Mouse (Mus musculus): ENCODE measurements around the gene Lhcgr. TPM values are rescaled to one million over a fixed set of nuclear protein-coding genes. Genes with fewer than 3 reads are reported as not detected.
A peak's percentile ranks its signal among the peaks of the same experiment; 100 is the strongest.

Lhcgr gene
- polyA plus RNA-seq, 1 experiment from 2014 or later: 0.79 TPM

DNA sequence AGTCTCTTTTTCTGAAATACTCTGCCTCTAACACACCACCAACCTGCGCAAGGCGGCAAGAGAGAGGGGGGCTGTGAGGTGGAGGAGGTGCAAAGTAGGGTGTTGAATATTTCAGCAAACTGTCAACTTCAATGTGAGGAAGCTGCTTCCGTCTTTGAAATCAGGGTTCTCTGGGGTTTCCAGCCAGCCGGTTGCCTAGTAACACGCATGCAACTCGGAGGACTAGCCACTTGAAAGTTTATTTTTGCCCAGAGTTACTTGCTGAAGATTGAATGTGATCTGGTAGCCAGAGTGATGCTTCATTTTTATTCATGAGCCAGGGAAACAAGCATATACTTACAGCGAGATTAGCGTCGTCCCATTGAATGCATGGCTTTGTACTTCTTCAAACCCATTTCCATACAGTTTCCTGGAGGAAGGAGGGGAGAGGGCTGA is 33.8 kb downstream of the Lhcgr start:
- Histone ChIP-seq H3K4me1 (ENCODE audit: control insufficient read depth, insufficient read depth, low read length) (peaks cover 16% of the 10 kb centered on the region), H3K27ac (ENCODE audit: low read depth, low read length) (0 out of 2 replicates have a peak overlapping the region, but pooled peaks have one; percentile 41), H3K4me2 (ENCODE audit: low read length) (peak overlapping the region; percentile 21; the same call in 1 of the 2 replicates), H3K4me3 (ENCODE audit: low read depth, low read length) (no peak overlapping the region), H3K36me3 (ENCODE audit: control insufficient read depth, insufficient read depth, low read length) (no peaks in the 10 kb centered on the region), H3K9ac (ENCODE audit: low read length) (no peak overlapping the region), H3K27me3 (replicated peaks; ENCODE audit: control insufficient read depth, insufficient read depth, low read length) (peaks cover 22% of the 10 kb centered on the region), H3K9me3 (replicated peaks; ENCODE audit: control insufficient read depth, low read length) (no peaks in the 10 kb centered on the region)
- DNase-seq (ENCODE audit: low spot score) (peak; percentile 79), ATAC-seq (peak; percentile 73)
- 5% methylated on average over 9 of the region's 9 CpGs for WGBS

DNA sequence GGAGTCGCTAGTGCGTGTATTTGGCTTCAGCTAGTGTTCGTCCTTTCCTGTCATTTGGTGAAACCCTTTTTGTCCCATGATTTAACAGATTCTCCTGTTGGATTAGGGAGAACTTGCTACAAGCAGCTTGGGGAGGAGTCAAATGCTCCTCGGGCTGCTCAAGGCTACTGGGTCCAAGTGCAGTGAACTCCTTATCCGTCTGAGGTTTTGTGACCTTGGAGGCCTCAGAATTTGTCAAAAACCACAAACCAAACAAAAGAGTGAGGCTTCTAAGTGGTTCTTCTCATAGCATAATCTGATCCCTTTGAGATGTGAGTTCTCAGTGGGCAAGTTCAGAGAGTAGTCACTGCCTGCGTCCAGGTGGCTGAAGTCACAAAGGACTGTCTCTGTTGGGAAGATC is 36.0 kb downstream of the Lhcgr start:
- no peak for DNase-seq (ENCODE audit: low spot score)
- H3K4me1 ChIP-seq (ENCODE audit: control insufficient read depth, insufficient read depth, low read length): peaks cover 14% of the 10 kb centered on the region
- no peak for ATAC-seq
- no peaks in the 10 kb centered on the region for H3K9me3 ChIP-seq (replicated peaks; ENCODE audit: control insufficient read depth, low read length)
- no peak overlapping the region for H3K27ac ChIP-seq (ENCODE audit: low read depth, low read length)
- H3K36me3 ChIP-seq (ENCODE audit: control insufficient read depth, insufficient read depth, low read length): no peaks in the 10 kb centered on the region
- H3K9ac ChIP-seq (ENCODE audit: low read length): no peak overlapping the region
- no peak overlapping the region for H3K4me2 ChIP-seq (ENCODE audit: low read length)
- peaks cover 16% of the 10 kb centered on the region for H3K27me3 ChIP-seq (replicated peaks; ENCODE audit: control insufficient read depth, insufficient read depth, low read length)
- WGBS: 77% methylated on average over 6 of the region's 6 CpGs
- H3K4me3 ChIP-seq (ENCODE audit: low read depth, low read length): no peak overlapping the region

DNA sequence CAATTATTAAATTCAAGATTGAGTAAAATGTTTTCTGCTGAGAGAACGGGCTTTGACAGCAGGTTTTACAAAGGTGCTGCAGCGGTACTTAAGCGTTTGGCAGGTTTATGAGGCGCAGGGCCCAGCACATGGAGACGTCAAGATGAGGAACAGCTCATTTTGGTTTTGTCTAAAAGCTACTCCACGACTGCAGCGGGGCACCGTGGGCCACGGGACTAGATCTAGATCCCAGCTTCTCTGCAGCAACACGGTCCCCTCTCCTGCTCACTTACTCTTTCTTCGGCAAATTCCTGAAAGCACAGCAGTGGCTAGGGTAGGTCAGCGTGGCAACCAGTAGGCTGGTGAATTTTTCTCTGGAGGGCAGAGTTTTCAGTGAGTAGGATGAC is 38.3 kb downstream of the Lhcgr start:
- Histone ChIP-seq H3K27me3 (replicated peaks; ENCODE audit: control insufficient read depth, insufficient read depth, low read length) (peaks cover 8% of the 10 kb centered on the region; the same call in 1 of the 2 replicates), H3K9me3 (replicated peaks; ENCODE audit: control insufficient read depth, low read length) (no peaks in the 10 kb centered on the region), H3K27ac (ENCODE audit: low read depth, low read length) (no peak overlapping the region), H3K4me3 (ENCODE audit: low read depth, low read length) (no peak overlapping the region), H3K9ac (ENCODE audit: low read length) (no peak overlapping the region), H3K4me2 (ENCODE audit: low read length) (peak overlapping the region; percentile 20), H3K36me3 (ENCODE audit: control insufficient read depth, insufficient read depth, low read length) (no peaks in the 10 kb centered on the region), H3K4me1 (ENCODE audit: control insufficient read depth, insufficient read depth, low read length) (peaks cover 11% of the 10 kb centered on the region)
- ATAC-seq (0 out of 2 replicates have a peak, but pooled peaks have one; percentile 6), DNase-seq (ENCODE audit: low spot score) (no peak)
- WGBS: 58% methylated on average over 12 of the region's 12 CpGs

DNA sequence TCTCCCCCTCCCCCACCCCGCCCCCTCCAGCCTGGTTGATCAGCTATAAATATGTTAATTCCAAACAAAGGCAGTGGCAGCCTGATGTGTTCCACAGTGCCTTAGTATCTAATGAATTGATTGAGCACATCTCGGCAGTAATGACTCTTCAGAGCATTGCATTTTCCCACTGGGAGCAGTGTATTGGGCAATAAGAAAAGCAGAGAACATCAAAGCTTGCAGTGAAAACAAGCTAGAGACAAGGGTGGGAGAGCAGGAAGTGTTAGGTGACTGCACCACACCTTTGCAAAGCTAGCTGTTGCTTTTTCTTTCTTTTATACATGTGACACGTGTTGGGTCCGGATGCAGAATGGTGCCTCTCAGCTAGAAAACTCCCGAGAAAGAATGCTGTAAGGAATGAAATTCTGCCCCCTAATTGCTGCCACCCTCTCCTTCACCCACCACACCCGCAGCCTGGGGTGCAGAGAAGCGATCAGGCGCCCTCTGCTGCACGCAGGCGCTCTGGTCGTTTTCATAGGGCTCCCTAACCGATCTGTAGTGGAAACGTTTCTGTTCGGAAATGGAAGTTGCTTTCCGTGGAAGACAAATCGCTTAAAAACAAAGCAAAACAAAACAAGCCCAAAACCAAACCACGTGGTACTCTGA is 38.8 kb downstream of the Lhcgr start:
- ATAC-seq: peak; percentile 69
- Histone ChIP-seq H3K4me1 (ENCODE audit: control insufficient read depth, insufficient read depth, low read length) (peaks cover 6% of the 10 kb centered on the region), H3K9me3 (replicated peaks; ENCODE audit: control insufficient read depth, low read length) (no peaks in the 10 kb centered on the region), H3K27ac (ENCODE audit: low read depth, low read length) (no peak overlapping the region), H3K9ac (ENCODE audit: low read length) (no peak overlapping the region), H3K4me3 (ENCODE audit: low read depth, low read length) (no peak overlapping the region), H3K36me3 (ENCODE audit: control insufficient read depth, insufficient read depth, low read length) (no peaks in the 10 kb centered on the region), H3K27me3 (replicated peaks; ENCODE audit: control insufficient read depth, insufficient read depth, low read length) (peaks cover 8% of the 10 kb centered on the region; the same call in 1 of the 2 replicates), H3K4me2 (ENCODE audit: low read length) (peak overlapping the region; percentile 20)
- DNase-seq (ENCODE audit: low spot score): peak; percentile 78
- WGBS: 6% methylated on average over 17 of the region's 17 CpGs

DNA sequence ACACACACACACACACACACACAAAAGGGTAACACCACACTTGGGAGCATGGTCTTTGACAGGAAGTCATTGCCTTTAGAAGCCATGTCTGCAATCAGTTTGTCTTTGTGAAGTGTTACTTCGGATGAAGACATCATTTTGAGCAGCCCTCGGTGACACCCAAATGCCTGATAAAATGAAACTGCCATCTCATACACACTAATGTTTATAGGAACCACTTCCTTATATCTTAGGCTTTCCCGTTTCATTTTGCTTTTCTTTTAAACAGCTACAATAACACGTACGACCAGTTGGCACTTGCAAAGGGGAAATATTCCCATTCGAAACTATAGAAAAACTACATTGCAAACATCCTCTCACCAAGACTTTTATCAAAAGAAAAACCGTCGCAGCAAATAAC is 42.1 kb downstream of the Lhcgr start:
- no peak overlapping the region for H3K4me3 ChIP-seq (ENCODE audit: low read depth, low read length)
- H3K4me2 ChIP-seq (ENCODE audit: low read length): peak overlapping the region; percentile 12; the same call in 1 of the 2 replicates
- no peaks in the 10 kb centered on the region for H3K36me3 ChIP-seq (ENCODE audit: control insufficient read depth, insufficient read depth, low read length)
- DNase-seq (ENCODE audit: low spot score): no peak
- ATAC-seq: no peak
- 49% methylated on average over 8 of the region's 8 CpGs for WGBS
- no peaks in the 10 kb centered on the region for H3K9me3 ChIP-seq (replicated peaks; ENCODE audit: control insufficient read depth, low read length)
- H3K4me1 ChIP-seq (ENCODE audit: control insufficient read depth, insufficient read depth, low read length): peaks cover 4% of the 10 kb centered on the region; the same call in 1 of the 2 replicates
- no peak overlapping the region for H3K9ac ChIP-seq (ENCODE audit: low read length)
- H3K27me3 ChIP-seq (replicated peaks; ENCODE audit: control insufficient read depth, insufficient read depth, low read length): peaks cover 5% of the 10 kb centered on the region; the same call in 1 of the 2 replicates
- no peak overlapping the region for H3K27ac ChIP-seq (ENCODE audit: low read depth, low read length)

DNA sequence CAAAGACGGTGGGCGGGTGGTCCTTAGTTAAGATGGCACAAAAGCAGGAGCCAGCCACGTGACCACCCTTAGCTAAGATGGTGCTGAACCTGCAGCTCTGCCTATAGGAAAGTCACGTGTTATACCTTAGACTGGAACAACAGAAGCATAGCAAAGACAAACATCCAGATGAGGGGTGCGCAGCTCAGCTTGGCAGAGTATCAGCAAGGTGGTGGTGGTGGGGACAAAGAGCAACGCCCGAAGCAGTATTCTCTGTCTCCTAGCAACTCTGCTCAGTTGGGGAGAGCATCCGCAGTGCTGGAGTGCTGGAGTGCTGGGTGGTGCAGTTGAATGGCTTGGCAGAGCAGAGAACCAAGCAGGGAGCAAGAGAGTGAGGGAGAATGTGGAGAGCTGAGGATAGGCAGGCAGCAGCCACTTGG is 85.5 kb downstream of the Lhcgr start:
- Histone ChIP-seq H3K9ac (ENCODE audit: low read length) (no peak overlapping the region), H3K4me3 (ENCODE audit: low read depth, low read length) (no peak overlapping the region), H3K27me3 (replicated peaks; ENCODE audit: control insufficient read depth, insufficient read depth, low read length) (no peaks in the 10 kb centered on the region), H3K4me2 (ENCODE audit: low read length) (no peak overlapping the region), H3K4me1 (ENCODE audit: control insufficient read depth, insufficient read depth, low read length) (0 out of 2 replicates have a peak, but pooled peaks cover 4% of the 10 kb centered on the region), H3K9me3 (replicated peaks; ENCODE audit: control insufficient read depth, low read length) (no peaks in the 10 kb centered on the region), H3K27ac (ENCODE audit: low read depth, low read length) (no peak overlapping the region), H3K36me3 (ENCODE audit: control insufficient read depth, insufficient read depth, low read length) (no peaks in the 10 kb centered on the region)
- no peak for DNase-seq (ENCODE audit: low spot score)
- peak; percentile 32; the same call in 1 of the 2 replicates for ATAC-seq
- 16% methylated on average over 8 of the region's 8 CpGs for WGBS

DNA sequence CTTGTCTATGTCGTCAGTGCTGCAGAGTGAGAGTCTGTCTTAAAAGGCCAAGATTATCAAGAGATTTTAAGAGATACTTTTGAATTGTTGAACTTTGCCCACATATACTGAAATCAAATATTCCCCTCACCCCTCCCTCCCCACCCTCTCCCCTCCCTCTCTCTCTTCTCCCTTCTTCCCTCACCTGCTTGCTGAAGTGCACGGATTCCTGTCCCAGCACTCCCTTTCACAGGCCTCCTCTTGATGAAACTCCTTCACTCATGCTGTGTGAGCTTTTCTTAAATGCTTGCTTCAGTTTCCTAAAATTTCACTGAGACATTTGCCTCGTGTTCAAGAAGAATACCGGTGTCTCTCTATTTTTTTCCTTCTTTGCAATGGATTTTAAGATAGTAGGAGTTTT is 88.7 kb downstream of the Lhcgr start:
- ATAC-seq (no peak), DNase-seq (ENCODE audit: low spot score) (no peak)
- Histone ChIP-seq H3K27ac (ENCODE audit: low read depth, low read length) (no peak overlapping the region), H3K4me2 (ENCODE audit: low read length) (no peak overlapping the region), H3K9me3 (replicated peaks; ENCODE audit: control insufficient read depth, low read length) (no peaks in the 10 kb centered on the region), H3K9ac (ENCODE audit: low read length) (no peak overlapping the region), H3K4me3 (ENCODE audit: low read depth, low read length) (no peak overlapping the region), H3K36me3 (ENCODE audit: control insufficient read depth, insufficient read depth, low read length) (no peaks in the 10 kb centered on the region), H3K27me3 (replicated peaks; ENCODE audit: control insufficient read depth, insufficient read depth, low read length) (no peaks in the 10 kb centered on the region), H3K4me1 (ENCODE audit: control insufficient read depth, insufficient read depth, low read length) (0 out of 2 replicates have a peak, but pooled peaks cover 4% of the 10 kb centered on the region)
- 45% methylated on average over 4 of the region's 4 CpGs for WGBS

DNA sequence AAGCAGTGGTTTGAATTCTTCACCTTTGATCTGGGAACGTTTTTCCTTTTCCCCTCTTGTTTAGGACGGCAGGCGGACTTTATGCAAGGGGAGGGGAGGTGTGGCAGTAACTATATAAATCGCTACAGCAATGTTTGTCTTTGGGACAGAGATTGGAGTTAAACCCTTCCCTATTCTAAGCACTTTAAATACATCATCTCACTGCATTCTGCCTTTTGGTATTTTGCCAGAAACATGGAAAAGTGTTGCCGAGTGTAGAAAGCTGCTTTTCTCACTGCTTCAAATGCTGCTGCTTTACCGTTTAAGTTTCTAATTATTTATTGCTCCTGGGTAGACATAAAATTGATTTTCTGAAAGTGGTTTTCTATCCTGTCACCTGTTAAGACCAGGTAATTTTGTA is 89.4 kb downstream of the Lhcgr start:
- DNase-seq (ENCODE audit: low spot score) (peak; percentile 65), ATAC-seq (no peak)
- no peaks in the 10 kb centered on the region for H3K36me3 ChIP-seq (ENCODE audit: control insufficient read depth, insufficient read depth, low read length)
- H3K9ac ChIP-seq (ENCODE audit: low read length): no peak overlapping the region
- H3K4me2 ChIP-seq (ENCODE audit: low read length): no peak overlapping the region
- 0 out of 2 replicates have a peak overlapping the region, but pooled peaks have one; percentile 9 for H3K27ac ChIP-seq (ENCODE audit: low read depth, low read length)
- no peaks in the 10 kb centered on the region for H3K27me3 ChIP-seq (replicated peaks; ENCODE audit: control insufficient read depth, insufficient read depth, low read length)
- WGBS: 26% methylated on average over 6 of the region's 6 CpGs
- H3K9me3 ChIP-seq (replicated peaks; ENCODE audit: control insufficient read depth, low read length): no peaks in the 10 kb centered on the region
- peaks cover 5% of the 10 kb centered on the region; the same call in 1 of the 2 replicates for H3K4me1 ChIP-seq (ENCODE audit: control insufficient read depth, insufficient read depth, low read length)
- no peak overlapping the region for H3K4me3 ChIP-seq (ENCODE audit: low read depth, low read length)

DNA sequence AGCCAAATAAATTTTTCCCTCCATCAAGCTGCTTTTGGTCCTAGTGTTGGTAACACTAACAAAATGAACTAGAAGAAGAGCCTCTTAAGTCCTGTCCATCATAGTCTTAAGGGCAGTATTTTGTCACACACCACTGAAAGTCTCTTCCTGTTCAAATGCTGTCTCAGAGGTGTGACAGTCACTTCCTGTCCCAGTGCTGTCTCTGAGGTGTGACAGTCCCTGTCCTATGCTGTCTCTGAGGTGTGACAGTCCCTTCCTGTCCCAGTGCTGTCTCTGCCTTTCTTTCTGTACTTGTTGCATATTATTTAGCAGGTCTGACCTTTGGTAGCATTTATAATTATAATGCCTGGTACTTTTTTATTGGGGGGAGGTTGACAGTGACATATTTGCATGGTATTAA is 90.9 kb downstream of the Lhcgr start:
- Histone ChIP-seq H3K4me3 (ENCODE audit: low read depth, low read length) (no peak overlapping the region), H3K27ac (ENCODE audit: low read depth, low read length) (no peak overlapping the region), H3K9ac (ENCODE audit: low read length) (no peak overlapping the region)

More for the DNA sequence above, 90.9 kb downstream of the Lhcgr start:
- H3K4me1 ChIP-seq (ENCODE audit: control insufficient read depth, insufficient read depth, low read length): peaks cover 9% of the 10 kb centered on the region; the same call in 1 of the 2 replicates
- H3K36me3 ChIP-seq (ENCODE audit: control insufficient read depth, insufficient read depth, low read length): no peaks in the 10 kb centered on the region
- H3K9me3 ChIP-seq (replicated peaks; ENCODE audit: control insufficient read depth, low read length): no peaks in the 10 kb centered on the region
- H3K4me2 ChIP-seq (ENCODE audit: low read length): no peak overlapping the region
- no peaks in the 10 kb centered on the region for H3K27me3 ChIP-seq (replicated peaks; ENCODE audit: control insufficient read depth, insufficient read depth, low read length)
- ATAC-seq: no peak
- no peak for DNase-seq (ENCODE audit: low spot score)

Measured in forebrain, embryonic 14.5 days (tissue).